Mouse (Mus musculus) heart, embryonic 14.5 days (tissue): Measurements from ENCODE around the gene Myh7b. TPM values are rescaled to one million over a fixed set of nuclear protein-coding genes. Genes with fewer than 3 reads are reported as not detected.
A peak's percentile ranks its signal among the peaks of the same experiment; 100 is the strongest.
"Not testable (repeated sequence)": the region's sequence is repeated elsewhere in the genome, so short reads cannot be mapped to it uniquely, and the experiment has no call there.

Source experiments
- ATAC-seq: fragments of 200-750 bp; cut with Nextera tagmentation; 2 replicates; pipeline ENCODE4 v1.8.0; 2017; ENCODE audit warnings: low read depth, moderate TSS enrichment; ENCODE audit not compliant: insufficient number of reproducible peaks, insufficient read depth, low FRiP score
- H3K27ac ChIP-seq, 2 experiments: fragments of 200-500 bp in 1 of 2; fragments of 300-500 bp in 1 of 2; sonication (generic) in 1 of 2; replicated peaks in 1 of 2; 2 replicates each; pipeline ENCODE4 v1.5.1; 2012 to 2014; ENCODE audit warnings: low read depth in 2 of 2, low read length in 2 of 2, control low read depth in 1 of 2, mild to moderate bottlenecking in 1 of 2, mixed read lengths in 1 of 2; ENCODE audit not compliant: control insufficient read depth in 1 of 2, insufficient read depth in 1 of 2
- H3K27me3 ChIP-seq: fragments of 300-500 bp; sonication (generic); 2 replicates; pipeline ENCODE4 v1.6.1; 2014; ENCODE audit warnings: mild to moderate bottlenecking, low read length, control low read depth; ENCODE audit not compliant: control insufficient read depth, insufficient read depth
- H3K36me3 ChIP-seq: fragments of 300-500 bp; sonication (generic); 2 replicates; pipeline ENCODE4 v1.6.1; 2014; ENCODE audit warnings: mild to moderate bottlenecking, control low read depth, low read length, mixed read lengths; ENCODE audit not compliant: control insufficient read depth, insufficient read depth
- H3K4me1 ChIP-seq, 2 experiments: fragments of 200-500 bp in 1 of 2; fragments of 300-500 bp in 1 of 2; sonication (generic) in 1 of 2; 2 replicates each; pipeline ENCODE4 v1.6.1; 2012 to 2014; ENCODE audit warnings: low read length in 2 of 2, control low read depth in 1 of 2, mixed read lengths in 1 of 2; ENCODE audit not compliant: control insufficient read depth in 2 of 2, insufficient read depth in 2 of 2
- H3K4me2 ChIP-seq: fragments of 300-500 bp; sonication (generic); 2 replicates; pipeline ENCODE4 v1.6.1; 2014; ENCODE audit warnings: mild to moderate bottlenecking, low read length
- H3K4me3 ChIP-seq, 2 experiments: fragments of 200-500 bp in 1 of 2; fragments of 300-500 bp in 1 of 2; sonication (generic) in 1 of 2; 2 replicates each; pipeline ENCODE4 v1.5.1; 2012 to 2014; ENCODE audit warnings: low read length in 2 of 2, mild to moderate bottlenecking in 2 of 2, control low read depth in 1 of 2, low read depth in 1 of 2, moderate library complexity in 1 of 2; ENCODE audit not compliant: control insufficient read depth in 1 of 2, insufficient read depth in 1 of 2
- H3K9ac ChIP-seq: fragments of 300-500 bp; sonication (generic); 2 replicates; pipeline ENCODE4 v1.6.1; 2014; ENCODE audit warnings: mild to moderate bottlenecking, low read length
- H3K9me3 ChIP-seq: fragments of 300-500 bp; sonication (generic); 2 replicates; pipeline ENCODE4 v1.6.1; 2016; ENCODE audit warnings: low read length, control low read depth; ENCODE audit not compliant: control insufficient read depth
- WGBS: fragments of 180-500 bp; shearing (Covaris S2); extraction: QIAGEN DNeasy Blood & Tissue Kit; methylation state at CpG from one replicate; pipeline ENCODE4 v1.1.7; 2014; 5-methylcytosine and 5-hydroxymethylcytosine counted together
- polyA plus RNA-seq: library from polyadenylated mRNA; unstranded; fragments of >200 nt; fragmentation: Nextera tagmentation; extraction: Ambion mirVana; gene quantifications from 2 replicates; pipeline ENCODE4 v1.2.1, GENCODE M21; 2014

Myh7b gene
- polyA plus RNA-seq, 1 experiment from 2014 or later, result 27.3 TPM

DNA sequence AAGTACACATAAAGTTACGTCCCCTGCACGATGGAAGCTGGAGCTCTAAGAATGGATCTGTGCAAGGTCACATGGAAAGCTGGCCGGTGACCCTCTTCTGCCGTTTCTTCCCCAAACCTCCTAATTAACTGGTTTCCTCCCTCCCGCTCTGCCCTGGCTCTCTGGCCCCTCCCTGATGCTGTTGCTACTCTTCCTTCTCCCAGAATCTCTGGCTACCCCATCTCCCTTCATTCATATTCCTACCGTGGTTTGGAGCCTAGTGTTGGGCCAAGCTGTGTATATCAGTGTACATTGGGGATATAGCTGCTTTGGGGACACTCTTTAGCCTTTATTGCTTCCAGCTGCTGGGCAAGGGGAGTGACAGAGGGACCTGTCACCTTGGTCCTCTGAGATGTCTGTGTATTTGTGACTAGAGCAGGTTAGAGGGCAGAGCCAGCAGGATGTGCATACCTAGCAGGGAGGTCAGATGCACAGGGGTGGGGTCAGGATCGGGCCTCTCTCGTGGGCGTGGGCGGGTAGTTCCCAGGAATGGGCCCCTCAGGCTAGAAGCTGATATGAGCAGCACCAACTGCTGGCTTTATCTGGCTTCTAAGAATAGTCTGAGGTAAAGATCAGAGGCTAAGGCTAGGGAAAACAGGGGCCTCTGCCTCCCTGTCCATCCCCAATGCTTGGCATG, 6.3 kb upstream of the Myh7b start:
- peak; percentile 41 for ATAC-seq
- peak overlapping the region; percentile 88 to 94 for H3K27ac ChIP-seq

DNA sequence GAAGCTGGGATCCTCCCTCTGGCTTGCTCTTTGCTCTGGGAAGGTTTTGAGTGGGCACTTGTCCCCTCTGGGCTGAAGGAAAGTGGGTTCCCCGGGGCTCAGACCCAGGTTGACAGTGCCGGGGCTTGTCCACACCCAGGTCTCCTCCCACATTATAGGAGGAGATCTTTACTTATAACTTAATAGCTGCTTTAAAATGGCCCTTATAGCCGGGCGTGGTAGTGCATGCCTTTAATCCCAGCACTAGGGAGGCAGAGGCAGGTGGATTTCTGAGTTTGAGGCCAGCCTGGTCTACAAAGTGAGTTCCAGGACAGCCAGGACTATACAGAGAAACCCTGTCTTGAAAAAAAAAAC, 5.8 kb upstream of the Myh7b start:
- not testable (repeated sequence) for H3K27me3 ChIP-seq, H3K4me3 ChIP-seq, H3K36me3 ChIP-seq, H3K9me3 ChIP-seq
- Histone ChIP-seq H3K4me1 (peaks cover 28 to 35% of the 10 kb centered on the region in 2 experiments), H3K27ac (peak overlapping the region; percentile 88 to 94), H3K9ac (peak overlapping the region; percentile 50), H3K4me2 (peak overlapping the region; percentile 48)
- 34% methylated on average over 4 of the region's 4 CpGs for WGBS
- peak; percentile 4; the same call in 1 of the 2 replicates for ATAC-seq

More for the DNA sequence above, 6.3 kb upstream of the Myh7b start:
- peak overlapping the region; percentile 48 for H3K4me2 ChIP-seq
- H3K27me3 ChIP-seq, result no peaks in the 10 kb centered on the region
- no peaks in the 10 kb centered on the region for H3K36me3 ChIP-seq
- H3K4me1 ChIP-seq, result peaks cover 28 to 35% of the 10 kb centered on the region in 2 experiments
- peak overlapping the region; percentile 50 for H3K9ac ChIP-seq
- no peak overlapping the region for H3K4me3 ChIP-seq
- 16% methylated on average over 10 of the region's 10 CpGs for WGBS
- H3K9me3 ChIP-seq, result no peaks in the 10 kb centered on the region

DNA sequence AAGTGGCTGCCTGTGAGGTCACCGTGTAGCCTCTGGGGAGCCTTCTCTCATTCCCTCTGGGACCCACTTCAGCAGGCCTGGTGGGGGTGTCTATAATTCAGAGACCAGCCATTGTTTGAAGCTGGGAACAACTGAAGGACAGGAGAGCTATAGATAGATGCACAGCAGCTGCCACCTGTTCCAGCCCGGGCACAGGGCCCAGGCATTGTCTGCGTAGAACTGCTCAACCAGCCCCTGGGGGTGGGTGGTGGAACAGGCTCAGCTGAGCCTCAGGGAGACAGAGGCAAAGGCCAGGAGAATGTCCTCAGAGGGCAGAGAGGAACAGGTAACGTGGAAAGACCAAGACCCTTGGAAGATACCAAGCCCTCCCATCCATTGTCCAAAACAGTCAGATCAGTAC, 4.7 kb upstream of the Myh7b start:
- H3K4me2 ChIP-seq, result peak overlapping the region; percentile 48; the same call in 1 of the 2 replicates
- WGBS, result 34% methylated on average over 4 of the region's 4 CpGs
- H3K27ac ChIP-seq, result peak overlapping the region; percentile 84 to 94
- peak; percentile 54; the same call in 1 of the 2 replicates for ATAC-seq
- H3K9me3 ChIP-seq, result no peaks in the 10 kb centered on the region
- peak overlapping the region; percentile 18; the same call in 1 of the 2 replicates for H3K9ac ChIP-seq
- no peaks in the 10 kb centered on the region for H3K36me3 ChIP-seq
- peaks cover 31 to 42% of the 10 kb centered on the region in 2 experiments for H3K4me1 ChIP-seq
- no peak overlapping the region for H3K4me3 ChIP-seq
- no peaks in the 10 kb centered on the region for H3K27me3 ChIP-seq

DNA sequence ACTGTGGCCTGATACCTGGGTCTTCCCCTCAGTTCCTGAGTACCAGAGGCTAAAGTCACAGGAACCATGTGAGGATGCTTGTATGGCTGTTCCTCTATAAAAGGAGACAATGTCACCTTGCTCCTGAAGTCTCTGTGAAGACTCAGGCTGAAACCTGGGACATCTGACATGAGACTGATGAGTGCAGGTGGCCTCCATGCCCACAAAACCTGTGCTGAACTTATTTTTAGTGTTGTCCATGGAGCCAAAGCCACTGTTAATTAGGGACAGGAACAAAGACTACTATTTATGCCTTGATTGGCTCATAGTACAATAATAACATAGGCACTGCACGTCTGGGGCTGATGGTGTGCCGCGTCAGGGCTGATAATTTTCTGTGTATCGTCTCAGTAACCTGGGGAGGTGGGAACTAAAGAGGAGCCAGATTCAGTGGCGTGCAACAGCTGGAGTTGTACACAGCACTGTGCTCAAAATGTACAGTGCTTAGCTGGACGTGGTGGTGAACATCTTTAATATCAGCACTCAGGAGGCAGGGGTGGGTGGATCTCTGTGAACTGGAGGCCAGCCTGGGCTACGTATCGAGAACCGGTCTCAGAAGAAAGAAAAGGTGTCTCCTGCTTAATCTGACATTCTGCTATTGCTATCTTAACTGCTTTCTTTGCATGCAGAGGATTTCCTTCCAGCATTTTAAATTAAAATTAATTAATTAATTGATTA, 980 bp downstream of the Myh7b start:
- 43% methylated on average over 9 of the region's 9 CpGs for WGBS

DNA sequence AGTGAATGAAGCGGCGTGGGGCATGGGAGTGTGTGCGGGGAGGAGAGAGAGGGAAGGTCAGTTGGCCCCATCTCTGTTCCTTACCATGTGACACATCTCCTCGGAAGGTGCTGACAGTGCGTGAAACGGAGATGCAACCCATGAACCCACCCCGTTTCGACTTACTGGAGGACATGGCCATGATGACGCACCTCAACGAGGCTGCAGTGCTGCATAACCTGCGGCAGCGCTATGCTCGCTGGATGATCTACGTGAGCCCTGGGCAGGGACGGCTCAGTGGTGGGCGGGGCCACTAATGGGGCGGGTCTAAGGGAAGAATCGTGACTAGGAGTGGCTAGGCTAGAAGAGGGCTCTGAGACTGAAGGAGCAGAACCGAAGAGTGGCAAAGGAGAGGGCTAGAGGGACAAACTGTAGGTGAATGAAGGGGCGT, 2.3 kb downstream of the Myh7b start:
- peaks cover 10 to 27% of the 10 kb centered on the region in 2 experiments for H3K4me1 ChIP-seq
- no peaks in the 10 kb centered on the region for H3K27me3 ChIP-seq
- peaks cover 52% of the 10 kb centered on the region for H3K36me3 ChIP-seq
- 1% methylated on average over 20 of the region's 20 CpGs for WGBS
- peak overlapping the region; percentile 82 for H3K4me2 ChIP-seq
- peak; percentile 80 for ATAC-seq
- H3K27ac ChIP-seq, result peak overlapping the region; percentile 28 to 90
- H3K9ac ChIP-seq, result peak overlapping the region; percentile 83
- H3K9me3 ChIP-seq, result no peaks in the 10 kb centered on the region
- H3K4me3 ChIP-seq, result peak overlapping the region; percentile 55 to 61

More for the DNA sequence above, 980 bp downstream of the Myh7b start:
- H3K27me3 ChIP-seq, result no peaks in the 10 kb centered on the region
- peak overlapping the region; percentile 82 for H3K4me2 ChIP-seq
- ATAC-seq, result no peak
- H3K27ac ChIP-seq, result peak overlapping the region; percentile 90 to 93
- peaks cover 39% of the 10 kb centered on the region for H3K36me3 ChIP-seq
- H3K9ac ChIP-seq, result peak overlapping the region; percentile 83
- peaks cover 12 to 30% of the 10 kb centered on the region in 2 experiments for H3K4me1 ChIP-seq
- H3K4me3 ChIP-seq, result peak overlapping the region; percentile 55 to 61
- no peaks in the 10 kb centered on the region for H3K9me3 ChIP-seq

DNA sequence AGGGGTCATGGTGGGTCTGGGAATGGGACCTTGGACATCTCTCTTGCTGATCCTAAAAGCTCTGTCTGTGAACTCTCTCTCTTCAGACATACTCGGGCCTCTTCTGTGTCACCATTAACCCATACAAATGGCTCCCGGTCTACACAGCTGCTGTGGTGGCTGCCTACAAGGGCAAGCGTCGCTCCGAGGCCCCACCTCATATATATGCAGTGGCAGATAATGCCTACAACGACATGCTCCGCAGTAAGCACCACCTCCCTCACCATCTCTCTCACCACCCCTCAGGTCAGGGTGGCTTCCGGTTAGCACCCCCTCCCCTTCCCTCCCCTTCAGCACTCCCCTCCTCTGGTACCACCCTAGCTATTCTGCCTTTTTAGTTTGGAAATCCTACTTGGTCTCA, 2.9 kb downstream of the Myh7b start:
- WGBS, result 48% methylated on average over 8 of the region's 8 CpGs
- ATAC-seq, result no peak
- H3K4me3 ChIP-seq, result peak overlapping the region; percentile 55 to 61
- peak overlapping the region; percentile 82 for H3K4me2 ChIP-seq
- H3K9ac ChIP-seq, result peak overlapping the region; percentile 83
- no peaks in the 10 kb centered on the region for H3K27me3 ChIP-seq
- peaks cover 10 to 27% of the 10 kb centered on the region in 2 experiments for H3K4me1 ChIP-seq
- H3K9me3 ChIP-seq, result no peaks in the 10 kb centered on the region
- peak overlapping the region in 1 of 2 experiments; percentile 90; a peak in 1 of 4 replicates for H3K27ac ChIP-seq
- peaks cover 59% of the 10 kb centered on the region for H3K36me3 ChIP-seq

DNA sequence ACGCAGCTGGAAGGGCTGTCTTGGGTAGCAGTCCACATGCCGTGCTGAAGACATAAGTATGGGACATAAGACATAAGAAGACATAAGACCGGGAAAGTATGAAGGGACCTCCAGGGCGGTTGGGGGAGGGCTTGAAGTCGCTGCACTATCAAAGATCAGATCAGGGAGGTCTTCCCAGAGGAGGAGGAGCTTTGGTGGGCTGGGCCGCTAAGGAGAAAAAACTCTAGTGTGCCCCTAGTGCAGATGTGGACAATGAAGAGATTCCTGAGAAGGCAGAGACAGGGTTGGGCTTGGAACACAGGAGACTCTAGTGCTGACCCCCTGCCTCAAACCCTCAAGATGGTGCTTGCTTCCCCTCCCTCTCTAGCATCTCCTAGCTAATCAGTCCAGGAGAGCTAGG, 6.0 kb downstream of the Myh7b start:
- Histone ChIP-seq H3K27me3 (no peaks in the 10 kb centered on the region), H3K4me3 (no peak overlapping the region), H3K9me3 (no peaks in the 10 kb centered on the region), H3K27ac (no peak overlapping the region), H3K9ac (no peak overlapping the region), H3K36me3 (peaks cover 89% of the 10 kb centered on the region), H3K4me1 (peaks cover 6 to 20% of the 10 kb centered on the region in 2 experiments; a peak in 2 of 4 replicates), H3K4me2 (no peak overlapping the region)
- no peak for ATAC-seq
- 46% methylated on average over 6 of the region's 6 CpGs for WGBS
